Mouse (Mus musculus): ENCODE measurements around the gene Plekha3.

The Plekha3 gene

GRCm38 (mm10) chr2:76676401-76677226, 1.5 kb downstream of the Plekha3 start:
- no peak for DNase-seq

- DNase-seq: no peak
Observed at GRCm38 (mm10) chr2:76682301-76682700, 7.2 kb downstream of the Plekha3 start.

DNA sequence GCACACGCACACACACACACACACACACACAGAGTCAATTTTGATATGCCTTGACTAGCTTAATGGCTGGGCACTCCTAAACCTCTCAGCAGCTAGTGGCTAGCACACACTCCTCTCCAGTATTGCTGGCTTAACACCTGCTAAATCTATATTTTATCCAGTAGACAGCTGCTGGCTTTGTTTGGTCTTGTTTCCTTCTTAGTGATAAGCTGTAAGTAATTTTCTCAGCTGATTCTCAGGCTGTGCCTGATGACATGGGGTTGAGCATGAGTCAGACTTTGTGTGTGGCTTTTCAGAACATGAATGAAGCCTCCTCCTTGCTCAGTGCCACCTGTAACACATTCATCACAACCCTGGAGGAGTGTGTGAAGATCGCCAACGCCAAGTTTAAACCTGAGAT, 11.9 kb downstream of the Plekha3 start:
- no peak for DNase-seq

- no peak for DNase-seq
Observed at GRCm38 (mm10) chr2:76687608-76688007, 12.5 kb downstream of the Plekha3 start.

DNA sequence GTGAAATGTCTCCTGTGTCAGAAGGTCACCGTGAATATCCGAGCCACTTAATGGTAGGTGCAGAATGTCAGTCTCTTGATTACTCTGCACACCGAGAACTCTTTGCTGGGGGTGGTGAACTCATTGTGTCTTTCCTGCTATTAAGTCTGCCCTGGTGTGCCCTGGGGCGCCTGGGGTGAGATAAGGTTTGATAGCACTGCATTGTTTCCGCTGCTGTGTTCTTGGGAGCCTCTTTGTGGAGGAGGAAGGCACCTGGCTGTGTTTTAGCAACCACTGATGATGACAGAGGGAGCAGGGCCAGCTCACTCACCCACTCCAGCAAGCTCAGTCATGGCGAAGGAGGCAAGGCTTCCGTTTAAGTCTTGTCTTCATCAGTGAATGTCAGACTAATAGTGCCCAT, 13.1 kb downstream of the Plekha3 start:
- no peak for DNase-seq

DNA sequence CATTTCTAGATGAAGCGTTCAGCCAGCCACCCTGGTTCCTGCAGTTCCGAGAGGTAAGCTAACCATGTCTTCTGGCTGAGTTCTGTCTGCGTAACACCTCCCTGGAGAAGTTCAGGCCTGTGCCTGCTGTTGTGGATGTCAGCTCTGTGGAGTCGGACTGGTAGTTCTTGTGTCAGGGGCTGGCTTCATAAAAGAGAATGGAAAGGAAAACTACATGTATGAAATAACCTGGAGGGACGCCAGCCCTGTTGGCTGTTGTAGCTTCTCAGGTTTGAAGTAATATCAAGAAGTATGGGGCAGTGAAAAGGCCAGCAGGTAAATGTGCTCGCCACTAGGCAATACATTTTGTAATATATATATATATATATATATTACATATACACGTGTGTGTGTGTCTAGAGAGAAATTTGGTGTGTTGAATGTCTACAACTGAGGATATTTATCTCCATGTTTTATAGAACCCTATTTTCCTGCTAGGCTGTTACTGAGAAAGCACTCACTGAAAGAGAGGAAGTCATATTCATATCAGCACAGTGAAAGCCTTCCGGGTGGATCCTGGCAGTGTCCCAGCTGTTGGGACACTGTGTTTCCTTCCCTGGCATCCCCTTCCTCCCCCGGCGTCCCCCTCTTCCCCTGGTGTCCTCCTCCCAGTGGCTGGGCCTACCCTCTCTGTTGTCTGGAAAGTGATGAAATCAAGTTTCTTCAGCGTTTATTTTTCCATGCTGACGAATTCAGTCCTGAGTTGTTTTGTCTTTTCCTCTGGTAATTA, 15.5 kb downstream of the Plekha3 start:
- DNase-seq: peak; percentile 84

DNA sequence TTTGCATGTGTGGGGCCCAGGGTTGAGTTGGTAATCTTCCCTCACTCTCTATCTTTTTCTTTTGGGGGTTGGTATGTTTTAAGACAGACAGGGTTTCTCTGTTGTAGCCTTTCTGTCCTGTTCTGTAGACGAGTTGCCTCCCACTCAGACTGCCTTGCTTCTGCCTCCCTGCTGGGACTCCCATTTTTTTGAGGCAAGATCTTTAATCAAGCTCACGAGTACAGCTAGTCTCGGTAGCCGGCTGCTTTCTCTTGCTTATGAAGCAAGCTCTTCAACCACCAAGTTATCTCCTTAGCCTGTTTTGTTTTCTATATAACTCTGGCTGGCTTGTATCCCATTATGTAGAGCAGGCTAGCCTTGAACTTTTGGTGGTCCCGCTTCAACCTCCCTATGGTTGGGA, 18.7 kb downstream of the Plekha3 start:
- DNase-seq: no peak

GRCm38 (mm10) chr2:76695290-76695689, 20.2 kb downstream of the Plekha3 start:
- peak; percentile 23 for DNase-seq

DNA sequence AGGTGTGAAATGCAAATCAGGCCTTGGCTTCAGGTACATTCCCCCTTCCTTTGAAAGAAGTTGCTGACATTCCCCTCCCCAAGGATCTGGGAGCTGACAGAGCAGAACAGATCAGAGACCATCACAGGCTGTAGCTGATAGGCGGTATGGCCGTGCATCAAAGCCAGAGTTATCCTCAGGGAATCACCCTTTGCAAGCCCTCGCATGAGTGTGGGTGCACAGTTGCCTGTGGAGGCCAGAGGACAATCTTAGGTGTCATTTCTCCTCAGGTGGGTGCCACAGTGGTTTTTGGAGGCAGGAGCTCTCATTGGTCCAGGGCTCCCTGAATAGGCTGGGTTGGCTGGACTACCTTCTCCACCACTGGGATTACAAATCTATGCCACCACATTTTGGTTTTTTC, 27.1 kb downstream of the Plekha3 start:
- DNase-seq: no peak

GRCm38 (mm10) chr2:76702751-76703150, 27.7 kb downstream of the Plekha3 start:
- no peak for DNase-seq

DNA sequence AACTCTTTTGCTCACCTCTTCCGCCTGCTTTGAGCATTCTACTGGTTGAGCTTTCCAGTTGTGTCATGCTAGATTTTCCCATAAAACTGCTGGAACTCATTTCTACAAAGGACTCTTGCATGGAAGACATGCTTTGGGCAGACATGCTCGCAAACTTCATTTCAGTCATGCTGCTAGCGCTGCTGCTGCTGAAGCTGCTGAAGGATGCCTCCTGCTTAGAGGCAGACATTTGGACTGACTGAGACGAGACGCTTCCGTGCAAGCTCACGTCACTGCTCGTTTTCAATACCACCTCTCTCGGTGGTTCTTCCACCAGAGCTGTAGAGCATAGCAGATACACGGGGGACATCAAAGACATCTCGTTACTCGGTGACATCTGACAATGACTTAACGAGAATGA, 30.6 kb downstream of the Plekha3 start:
- no peak for DNase-seq

DNA sequence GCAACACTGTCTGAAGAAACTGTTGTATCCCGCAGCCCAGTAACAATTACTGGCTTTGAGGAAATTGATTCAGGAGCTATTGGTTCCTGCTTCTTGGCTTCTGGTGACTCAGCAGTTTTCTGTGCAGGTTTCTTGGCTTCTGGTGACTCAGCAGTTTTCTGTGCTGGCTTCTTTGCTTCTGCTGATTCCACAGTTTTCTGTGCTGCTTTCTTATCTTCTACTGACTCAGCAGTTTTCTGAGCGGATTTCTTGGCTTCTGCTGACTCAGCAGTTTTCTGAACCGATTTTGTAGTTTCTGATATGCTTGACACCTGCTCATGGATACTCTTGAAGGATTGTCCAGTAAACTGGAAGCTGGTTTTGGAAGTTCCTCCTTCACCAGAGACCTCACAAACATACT, 33.4 kb downstream of the Plekha3 start:
- DNase-seq: no peak

- DNase-seq: peak; percentile 5
Observed at GRCm38 (mm10) chr2:76714984-76715383, 39.9 kb downstream of the Plekha3 start.

DNA sequence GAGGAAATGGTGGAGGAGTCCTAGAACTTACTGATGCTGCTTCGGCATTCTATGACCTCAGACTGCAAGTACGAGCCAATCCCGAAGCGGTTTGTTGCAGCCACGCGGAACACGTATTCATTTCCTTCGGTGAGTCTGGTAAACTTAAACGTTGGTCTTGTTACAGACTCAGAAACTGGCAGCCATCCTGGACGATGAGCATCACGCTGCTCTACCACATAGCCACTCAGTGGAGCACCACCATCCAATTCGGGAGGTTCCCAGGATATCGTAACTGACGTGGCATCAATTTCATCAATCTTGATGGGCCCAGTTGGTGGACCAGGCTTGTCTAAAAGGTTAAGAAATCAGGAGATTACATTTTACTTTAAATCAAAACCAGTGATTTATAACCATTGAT, 44.6 kb downstream of the Plekha3 start:
- no peak for DNase-seq

All from lung, postnatal 10 days (tissue).